Mouse (Mus musculus) hindbrain, embryonic 16.5 days (tissue): Measurements from ENCODE around the gene Uvrag. TPM values are rescaled to one million over a fixed set of nuclear protein-coding genes. Genes with fewer than 3 reads are reported as not detected.

Experiments
- ATAC-seq: fragments of 200-750 bp; cut with Nextera tagmentation; 2 replicates; pipeline ENCODE4 v1.8.0; 2017; ENCODE audit warnings: moderate TSS enrichment, moderate library complexity
- H3K27ac ChIP-seq: fragments of 300-500 bp; sonication (generic); 2 replicates; pipeline ENCODE4 v1.5.1; 2014; ENCODE audit warnings: low read depth, mild to moderate bottlenecking, control low read depth, low read length, moderate library complexity
- H3K27me3 ChIP-seq: fragments of 300-500 bp; sonication (generic); replicated peaks from 2 replicates; pipeline ENCODE4 v1.6.1; 2014; ENCODE audit warnings: low read length; ENCODE audit not compliant: control insufficient read depth, insufficient read depth
- H3K36me3 ChIP-seq: fragments of 300-500 bp; sonication (generic); 2 replicates; pipeline ENCODE4 v1.6.1; 2014; ENCODE audit warnings: mild to moderate bottlenecking, low read length, moderate library complexity, mixed read lengths; ENCODE audit not compliant: control insufficient read depth, insufficient read depth
- H3K4me1 ChIP-seq: fragments of 300-500 bp; sonication (generic); 2 replicates; pipeline ENCODE4 v1.6.1; 2014; ENCODE audit warnings: low read depth, low read length; ENCODE audit not compliant: control insufficient read depth, insufficient read depth
- H3K4me2 ChIP-seq: fragments of 300-500 bp; sonication (generic); 2 replicates; pipeline ENCODE4 v1.6.1; 2014; ENCODE audit warnings: mild to moderate bottlenecking, low read length, control low read depth, moderate library complexity
- H3K4me3 ChIP-seq: fragments of 300-500 bp; sonication (generic); 2 replicates; pipeline ENCODE4 v1.5.1; 2014; ENCODE audit warnings: mild to moderate bottlenecking, low read length, control low read depth, moderate library complexity
- H3K9ac ChIP-seq: fragments of 300-500 bp; sonication (generic); 2 replicates; pipeline ENCODE4 v1.6.1; 2014; ENCODE audit warnings: low read depth, mild to moderate bottlenecking, control low read depth, low read length, moderate library complexity
- H3K9me3 ChIP-seq: fragments of 300-500 bp; sonication (generic); 2 replicates; pipeline ENCODE4 v1.6.1; 2014; ENCODE audit warnings: mild to moderate bottlenecking, low read length, moderate library complexity; ENCODE audit not compliant: control insufficient read depth
- WGBS: fragments of 180-500 bp; shearing (Covaris S2); extraction: QIAGEN DNeasy Blood & Tissue Kit; methylation state at CpG from one replicate; pipeline ENCODE4 v1.1.7; 2014; 5-methylcytosine and 5-hydroxymethylcytosine counted together
- polyA plus RNA-seq: library from polyadenylated mRNA; unstranded; fragments of >200 nt; fragmentation: Nextera tagmentation; extraction: Ambion mirVana; gene quantifications from 2 replicates; pipeline ENCODE4 v1.2.1, GENCODE M21; 2015

The Uvrag gene
- polyA plus RNA-seq, 1 experiment from 2014 or later = 14.4 TPM

DNA sequence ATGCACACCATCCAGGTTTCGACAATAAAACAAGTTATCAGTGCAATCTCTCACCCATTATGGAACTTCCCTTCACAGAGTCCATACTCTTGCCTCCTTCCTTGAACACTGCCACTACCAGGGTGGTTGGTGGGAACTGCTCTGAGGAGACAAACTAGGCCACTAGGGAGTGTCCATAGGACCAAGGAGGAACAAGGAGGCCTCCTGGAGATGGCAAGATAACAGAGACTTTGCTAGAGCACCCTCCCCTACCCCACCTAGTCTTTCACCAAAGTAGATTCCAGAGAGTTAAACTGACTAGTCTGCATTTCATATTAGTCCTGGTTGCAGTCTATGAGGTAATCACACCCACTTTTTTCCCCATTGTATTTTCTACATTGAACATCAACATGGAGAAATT, 39.2 kb upstream of the Uvrag start:
- no peaks in the 10 kb centered on the region for H3K36me3 ChIP-seq
- no peak overlapping the region for H3K4me2 ChIP-seq
- H3K27ac ChIP-seq = no peak overlapping the region
- H3K4me1 ChIP-seq = peaks cover 6% of the 10 kb centered on the region; the same call in 1 of the 2 replicates
- no peak overlapping the region for H3K4me3 ChIP-seq
- 88% methylated on average over 1 of the region's 1 CpGs for WGBS
- H3K9ac ChIP-seq = no peak overlapping the region
- H3K9me3 ChIP-seq = no peaks in the 10 kb centered on the region
- no peaks in the 10 kb centered on the region for H3K27me3 ChIP-seq
- no peak for ATAC-seq

DNA sequence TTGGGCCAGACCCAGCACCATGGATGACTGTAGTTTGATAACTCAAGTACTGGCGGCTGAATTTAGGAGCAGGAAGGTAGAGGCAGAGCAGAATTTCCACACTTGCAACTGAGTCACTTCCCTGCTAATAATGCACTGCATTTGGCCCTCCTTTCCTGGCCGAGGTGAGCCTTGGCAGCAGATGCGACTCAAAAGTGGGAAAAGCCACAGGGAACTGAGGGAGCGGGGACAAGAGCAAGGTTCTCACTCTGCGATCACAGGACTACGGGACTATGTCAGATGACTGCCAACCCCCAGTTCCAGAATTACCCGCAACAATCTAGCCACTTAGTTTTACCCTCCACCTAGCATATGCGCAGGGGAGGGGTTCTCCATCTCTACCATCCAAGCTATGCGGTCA, 38.3 kb upstream of the Uvrag start:
- H3K27ac ChIP-seq = no peak overlapping the region
- no peak overlapping the region for H3K9ac ChIP-seq
- ATAC-seq = no peak
- WGBS = 87% methylated on average over 9 of the region's 9 CpGs
- no peaks in the 10 kb centered on the region for H3K36me3 ChIP-seq
- H3K4me1 ChIP-seq = peaks cover 6% of the 10 kb centered on the region; the same call in 1 of the 2 replicates
- no peaks in the 10 kb centered on the region for H3K9me3 ChIP-seq
- no peak overlapping the region for H3K4me2 ChIP-seq
- no peak overlapping the region for H3K4me3 ChIP-seq
- H3K27me3 ChIP-seq = no peaks in the 10 kb centered on the region

DNA sequence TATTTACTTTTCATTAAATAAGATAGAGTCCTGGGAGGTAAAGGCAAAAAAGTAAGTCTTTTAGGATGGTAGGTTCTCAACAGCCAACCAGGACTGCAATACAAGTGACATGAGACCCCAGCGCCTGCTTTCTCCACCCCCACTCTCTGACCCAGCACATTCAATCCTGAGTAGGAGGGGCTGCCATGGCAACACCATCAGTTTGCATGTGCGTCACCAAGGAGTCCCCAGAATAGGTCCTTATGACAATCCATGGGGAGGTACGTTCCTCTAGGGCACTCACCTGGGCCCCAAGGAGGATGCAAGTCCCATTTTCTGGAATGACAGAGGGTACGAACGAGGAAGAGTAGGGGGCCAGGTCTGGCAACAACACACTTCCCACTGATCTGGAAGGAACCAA, 36.4 kb upstream of the Uvrag start:
- Histone ChIP-seq H3K4me3 (no peak overlapping the region), H3K4me1 (peaks cover 6% of the 10 kb centered on the region; the same call in 1 of the 2 replicates), H3K9ac (no peak overlapping the region), H3K27me3 (no peaks in the 10 kb centered on the region), H3K36me3 (no peaks in the 10 kb centered on the region), H3K27ac (no peak overlapping the region), H3K4me2 (no peak overlapping the region), H3K9me3 (no peaks in the 10 kb centered on the region)
- 64% methylated on average over 5 of the region's 5 CpGs for whole genome bisulfite sequencing
- no peak for ATAC-seq

DNA sequence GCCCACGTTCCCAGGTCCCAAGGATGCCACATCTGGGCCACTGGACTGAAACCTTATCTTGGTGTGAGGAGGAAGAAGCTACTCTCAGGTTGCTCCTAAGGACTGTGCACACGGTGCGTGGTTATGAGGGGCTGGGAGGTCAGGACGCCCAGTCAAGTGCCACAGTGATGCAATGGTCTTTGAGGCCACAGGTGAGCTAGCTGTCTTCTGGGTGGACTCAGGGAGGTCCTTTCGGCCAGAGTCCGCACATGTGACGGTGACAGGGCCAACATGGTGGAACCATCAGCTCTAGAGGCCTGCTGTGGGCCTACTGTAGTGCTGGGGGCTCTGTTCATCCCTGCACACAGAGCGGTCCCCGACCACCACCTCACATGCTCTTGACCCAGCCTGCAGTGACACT, 34.7 kb upstream of the Uvrag start:
- WGBS = 89% methylated on average over 9 of the region's 9 CpGs

DNA sequence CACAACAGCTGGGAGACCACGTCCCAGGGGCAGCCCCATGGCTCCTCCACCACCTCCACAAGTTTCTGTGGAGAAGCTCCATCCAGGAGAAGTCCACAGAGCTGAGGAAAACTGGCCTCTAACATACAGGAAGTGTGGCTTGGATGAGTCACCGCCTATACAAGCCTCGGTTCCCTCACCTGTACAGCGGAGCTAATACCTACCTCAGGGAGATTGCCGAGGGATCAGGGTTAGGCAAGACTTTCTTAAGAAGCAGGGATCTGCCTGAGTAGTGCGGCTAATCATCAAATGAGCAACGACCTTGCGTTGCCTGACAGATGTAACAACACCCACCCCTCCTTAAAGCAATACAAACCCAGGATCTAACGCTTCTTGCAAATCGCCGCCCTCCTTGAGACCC, 34.2 kb upstream of the Uvrag start:
- WGBS = 89% methylated on average over 11 of the region's 11 CpGs
- Histone ChIP-seq H3K4me2 (no peak overlapping the region), H3K4me3 (no peak overlapping the region), H3K36me3 (no peaks in the 10 kb centered on the region), H3K27me3 (no peaks in the 10 kb centered on the region), H3K9ac (no peak overlapping the region), H3K9me3 (no peaks in the 10 kb centered on the region), H3K4me1 (no peaks in the 10 kb centered on the region), H3K27ac (no peak overlapping the region)
- no peak for ATAC-seq

More for the DNA sequence above, 34.7 kb upstream of the Uvrag start:
- no peak for ATAC-seq
- H3K4me1 ChIP-seq = no peaks in the 10 kb centered on the region
- H3K27ac ChIP-seq = no peak overlapping the region
- no peaks in the 10 kb centered on the region for H3K9me3 ChIP-seq
- H3K4me3 ChIP-seq = no peak overlapping the region
- no peak overlapping the region for H3K9ac ChIP-seq
- H3K27me3 ChIP-seq = no peaks in the 10 kb centered on the region
- no peak overlapping the region for H3K4me2 ChIP-seq
- no peaks in the 10 kb centered on the region for H3K36me3 ChIP-seq

DNA sequence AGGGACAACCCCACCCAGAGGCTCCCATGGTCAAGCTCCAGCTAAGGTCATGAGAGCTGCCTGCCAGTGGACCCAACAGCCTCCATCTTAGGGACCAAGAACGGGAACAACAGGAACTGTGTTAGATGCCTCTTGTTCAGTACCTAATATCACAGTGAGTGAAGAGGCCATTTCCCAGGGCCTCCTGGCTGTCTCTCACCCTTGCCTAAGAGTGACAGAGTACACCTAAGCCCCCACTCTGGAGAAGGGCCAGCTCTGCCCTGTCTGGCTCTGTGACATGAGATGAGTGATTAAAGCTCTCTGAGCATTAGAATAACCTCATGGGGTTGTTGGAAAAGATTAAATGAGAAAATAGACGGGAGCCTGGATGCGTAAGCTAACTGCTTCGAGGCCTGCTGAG, 33.1 kb upstream of the Uvrag start:
- no peaks in the 10 kb centered on the region for H3K4me1 ChIP-seq
- H3K9ac ChIP-seq = no peak overlapping the region
- H3K27me3 ChIP-seq = no peaks in the 10 kb centered on the region
- no peak overlapping the region for H3K27ac ChIP-seq
- H3K9me3 ChIP-seq = no peaks in the 10 kb centered on the region
- no peak overlapping the region for H3K4me3 ChIP-seq
- 67% methylated on average over 4 of the region's 4 CpGs for WGBS
- no peaks in the 10 kb centered on the region for H3K36me3 ChIP-seq
- ATAC-seq = no peak
- H3K4me2 ChIP-seq = no peak overlapping the region

DNA sequence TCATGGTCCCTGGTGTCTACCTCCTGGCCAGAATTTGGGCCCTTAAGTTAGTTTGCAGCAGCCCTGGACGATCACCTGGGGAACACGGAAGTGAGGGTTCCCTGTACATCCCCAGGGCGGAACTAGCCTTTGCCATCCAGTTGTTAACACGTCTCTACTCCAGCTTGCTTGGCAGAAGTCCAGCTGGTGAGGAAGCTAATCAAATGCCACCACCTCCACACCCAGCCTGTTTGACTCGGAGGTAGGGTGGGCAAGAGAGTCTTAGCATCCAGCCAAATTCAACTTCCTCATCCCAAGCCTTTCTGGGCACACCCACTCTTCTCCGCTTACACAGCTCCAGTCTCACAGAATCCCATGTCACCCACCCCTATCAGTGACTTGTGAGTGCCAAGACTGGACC, 32.0 kb upstream of the Uvrag start:
- Histone ChIP-seq H3K9ac (no peak overlapping the region), H3K4me1 (no peaks in the 10 kb centered on the region), H3K4me3 (no peak overlapping the region), H3K4me2 (no peak overlapping the region), H3K27me3 (no peaks in the 10 kb centered on the region), H3K36me3 (no peaks in the 10 kb centered on the region), H3K27ac (no peak overlapping the region), H3K9me3 (no peaks in the 10 kb centered on the region)
- ATAC-seq = no peak
- 78% methylated on average over 6 of the region's 6 CpGs for WGBS

DNA sequence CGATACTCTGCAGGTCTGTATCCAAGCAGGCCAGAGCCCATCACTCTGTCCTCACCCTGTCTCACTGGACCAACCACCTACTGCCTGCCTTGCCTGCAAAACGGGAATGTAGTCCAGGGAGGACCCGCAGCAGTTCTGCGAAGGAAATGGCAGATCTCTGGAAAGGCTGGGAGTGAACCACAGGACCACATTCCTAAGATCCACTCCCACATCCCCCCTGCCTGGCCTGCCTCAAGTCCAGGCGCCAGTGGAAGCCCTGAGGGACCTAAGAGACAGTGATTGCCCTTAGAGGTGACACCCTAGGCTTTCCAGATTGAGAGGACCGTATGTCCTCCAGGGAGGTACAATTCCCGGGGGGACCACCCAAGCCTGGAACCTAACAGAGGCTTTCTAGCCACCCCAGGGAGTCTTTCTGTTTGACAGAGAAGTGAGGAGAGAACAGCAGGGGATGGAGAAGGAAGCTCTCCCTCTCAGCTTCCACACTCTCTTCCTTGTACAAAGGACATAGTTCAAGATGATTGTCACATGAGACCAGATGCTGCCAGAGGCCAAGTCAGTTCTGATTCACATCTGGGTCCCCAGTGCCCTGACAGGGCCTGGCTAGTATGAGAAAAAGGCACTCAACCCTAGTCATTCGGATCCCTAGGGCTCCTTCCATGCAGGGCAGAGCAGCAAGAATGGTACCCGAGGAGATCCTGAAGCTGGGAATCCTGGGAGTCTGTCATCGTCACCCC, 31.0 kb upstream of the Uvrag start:
- Histone ChIP-seq H3K4me1 (no peaks in the 10 kb centered on the region), H3K4me2 (no peak overlapping the region), H3K4me3 (no peak overlapping the region), H3K36me3 (no peaks in the 10 kb centered on the region), H3K27me3 (no peaks in the 10 kb centered on the region), H3K9me3 (no peaks in the 10 kb centered on the region), H3K9ac (no peak overlapping the region), H3K27ac (no peak overlapping the region)
- no peak for ATAC-seq
- WGBS = 69% methylated on average over 10 of the region's 10 CpGs

DNA sequence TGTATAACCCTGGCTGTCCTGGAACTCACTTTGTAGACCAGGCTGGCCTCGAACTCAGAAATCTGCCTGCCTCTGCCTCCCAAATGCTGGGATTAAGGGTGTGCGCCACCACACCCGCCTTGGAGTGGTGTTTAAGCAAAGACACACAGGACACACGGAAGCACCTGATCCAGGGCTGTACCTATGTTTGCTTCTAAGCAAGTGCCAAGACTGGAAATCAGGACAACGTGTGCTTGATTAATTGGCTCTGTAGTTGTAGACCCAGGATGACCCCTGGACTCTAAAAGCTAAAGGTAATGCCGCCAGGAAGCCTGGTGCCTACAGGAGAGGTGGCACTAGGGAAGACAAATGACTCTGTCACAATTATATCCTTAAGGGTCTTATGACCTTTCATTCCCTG, 29.6 kb upstream of the Uvrag start:
- no peaks in the 10 kb centered on the region for H3K4me1 ChIP-seq
- ATAC-seq = no peak
- no peaks in the 10 kb centered on the region for H3K9me3 ChIP-seq
- H3K4me2 ChIP-seq = no peak overlapping the region
- no peaks in the 10 kb centered on the region for H3K36me3 ChIP-seq
- 95% methylated on average over 6 of the region's 6 CpGs for WGBS
- H3K27me3 ChIP-seq = no peaks in the 10 kb centered on the region
- H3K4me3 ChIP-seq = no peak overlapping the region
- H3K9ac ChIP-seq = no peak overlapping the region
- H3K27ac ChIP-seq = no peak overlapping the region
